ENCODE assay signal across 8 mouse cellular contexts in genomic region chr9:35420805-35421719, GRCm38 (mm10). TPM values are rescaled to one million over a fixed set of nuclear protein-coding genes. Genes with fewer than 3 reads are reported as not detected.
DNase-seq lines count a peak whose midpoint lies in the region; ATAC-seq and TF ChIP-seq lines count a peak whose summit lies in the region.

Cdon (plus strand) TSS chr9:35421128.

- no peak for TF ChIP-seq POLR2A in bone marrow macrophage, adult 2 months (IDR thresholded peaks at IDR 0.05; ENCODE audit: borderline replicate concordance, low read depth, low read length)
- TF ChIP-seq POLR2A in limb, embryonic 14.5 days (IDR thresholded peaks at IDR 0.05; ENCODE audit: borderline replicate concordance, extremely low read depth, insufficient read depth, insufficient read length) = 0 out of 2 replicates have a peak, but pooled peaks have one; percentile 16

- ATAC-seq in embryonic facial prominence, embryonic 15.5 days (ENCODE audit: insufficient number of reproducible peaks, low FRiP score, low TSS enrichment, low read depth) = peak; percentile 96
- peak; percentile 96 for ATAC-seq in kidney, embryonic 14.5 days (ENCODE audit: low FRiP score, low TSS enrichment)
- peak; percentile 93 for ATAC-seq in limb, embryonic 14.5 days (ENCODE audit: low FRiP score, low read depth)
- peak; percentile 94 for ATAC-seq in midbrain, embryonic 16.5 days

- peaks cover 45% of the 10 kb centered on the region for H3K79me2 ChIP-seq in C2C12 (ENCODE audit: control insufficient read depth, insufficient read depth)

- no peaks in the 10 kb centered on the region for H3K27me3 ChIP-seq in C2C12 (ENCODE audit: control insufficient read depth, insufficient read depth, insufficient read length)
- H3K27me3 ChIP-seq in embryonic facial prominence, embryonic 15.5 days = no peaks in the 10 kb centered on the region
- H3K27me3 ChIP-seq in kidney, embryonic 14.5 days (ENCODE audit: control insufficient read depth, insufficient read depth, low read length) = no peaks in the 10 kb centered on the region; the same call in 1 of the 2 replicates
- no peaks in the 10 kb centered on the region for H3K27me3 ChIP-seq in limb, embryonic 14.5 days (ENCODE audit: control insufficient read depth, insufficient read depth, low read length)
- H3K27me3 ChIP-seq in midbrain, embryonic 16.5 days (ENCODE audit: control insufficient read depth, insufficient read depth, low read depth, low read length) = peaks cover 5% of the 10 kb centered on the region; the same call in 1 of the 2 replicates

- peak within 1 kb of the TSS; percentile 66 for H3K4me2 ChIP-seq in embryonic facial prominence, embryonic 15.5 days (replicated peaks)
- H3K4me2 ChIP-seq in kidney, embryonic 14.5 days (replicated peaks; ENCODE audit: low read depth, low read length) = peak within 1 kb of the TSS; percentile 69
- H3K4me2 ChIP-seq in limb, embryonic 14.5 days (replicated peaks; ENCODE audit: low read depth, low read length, severe bottlenecking) = peak within 1 kb of the TSS; percentile 44
- H3K4me2 ChIP-seq in midbrain, embryonic 16.5 days (ENCODE audit: low read length) = peak within 1 kb of the TSS; percentile 65

- peak; percentile 92 to 96 for DNase-seq in heart, adult 9 months (ENCODE audit: low spot score in 2 of 2)
- peak; percentile 92 for DNase-seq in limb, embryonic 14.5 days (ENCODE audit: low spot score)
- DNase-seq in spleen, postnatal 14 days (ENCODE audit: low spot score in 2 of 2) = peak; percentile 69 to 77

- no peak for TF ChIP-seq CTCF in C2C12 (IDR thresholded peaks at IDR 0.05; ENCODE audit: control insufficient read depth, insufficient read depth, insufficient read length)
- no peak for TF ChIP-seq CTCF in bone marrow macrophage, adult 2 months (IDR thresholded peaks at IDR 0.05; ENCODE audit: low read depth, low read length)

- H3ac ChIP-seq in C2C12 (ENCODE audit: control insufficient read depth, insufficient read length, low read depth) = peak within 1 kb of the TSS; percentile 94

- under 1% methylated on average over 82 of the region's 97 CpGs for WGBS in embryonic facial prominence, embryonic 15.5 days
- WGBS in kidney, embryonic 14.5 days = under 1% methylated on average over 73 of the region's 97 CpGs
- under 1% methylated on average over 25 of the region's 97 CpGs for WGBS in limb, embryonic 14.5 days
- under 1% methylated on average over 80 of the region's 97 CpGs for WGBS in midbrain, embryonic 16.5 days

- peak within 1 kb of the TSS; percentile 68 for H3K4me3 ChIP-seq in C2C12 (ENCODE audit: insufficient read depth, poor library complexity, severe bottlenecking)
- peak within 1 kb of the TSS; percentile 93 for H3K4me3 ChIP-seq in bone marrow macrophage, adult 2 months (ENCODE audit: insufficient read depth, low read length)
- peak within 1 kb of the TSS; percentile 96 for H3K4me3 ChIP-seq in embryonic facial prominence, embryonic 15.5 days (replicated peaks)
- H3K4me3 ChIP-seq in kidney, embryonic 14.5 days (ENCODE audit: low read length) = peak within 1 kb of the TSS; percentile 91
- peak within 1 kb of the TSS; percentile 98 for H3K4me3 ChIP-seq in limb, embryonic 14.5 days (replicated peaks; ENCODE audit: low read length)
- H3K4me3 ChIP-seq in midbrain, embryonic 16.5 days (ENCODE audit: low read depth, low read length) = peak within 1 kb of the TSS; percentile 79

- no peaks in the 10 kb centered on the region for H3K4me1 ChIP-seq in bone marrow macrophage, adult 2 months (ENCODE audit: control insufficient read depth, insufficient read depth, low read length)
- H3K4me1 ChIP-seq in embryonic facial prominence, embryonic 15.5 days = peaks cover 20% of the 10 kb centered on the region
- peaks cover 27% of the 10 kb centered on the region for H3K4me1 ChIP-seq in kidney, embryonic 14.5 days (ENCODE audit: control insufficient read depth, insufficient read depth, low read length)
- peaks cover 19% of the 10 kb centered on the region for H3K4me1 ChIP-seq in limb, embryonic 14.5 days (ENCODE audit: control insufficient read depth, insufficient read depth, low read length)
- peaks cover 32% of the 10 kb centered on the region for H3K4me1 ChIP-seq in midbrain, embryonic 16.5 days (ENCODE audit: control insufficient read depth, insufficient read depth, low read length)

- no peaks in the 10 kb centered on the region for H3K9me3 ChIP-seq in embryonic facial prominence, embryonic 15.5 days (replicated peaks)
- H3K9me3 ChIP-seq in kidney, embryonic 14.5 days (ENCODE audit: control insufficient read depth, low read length) = no peaks in the 10 kb centered on the region
- H3K9me3 ChIP-seq in limb, embryonic 14.5 days (ENCODE audit: control insufficient read depth, low read length) = no peaks in the 10 kb centered on the region
- H3K9me3 ChIP-seq in midbrain, embryonic 16.5 days (replicated peaks; ENCODE audit: control insufficient read depth, low read length, poor library complexity, severe bottlenecking) = no peaks in the 10 kb centered on the region

- no peaks in the 10 kb centered on the region for H3K36me3 ChIP-seq in C2C12 (ENCODE audit: control insufficient read depth, insufficient read depth)
- H3K36me3 ChIP-seq in embryonic facial prominence, embryonic 15.5 days = no peaks in the 10 kb centered on the region
- no peaks in the 10 kb centered on the region for H3K36me3 ChIP-seq in kidney, embryonic 14.5 days (ENCODE audit: control insufficient read depth, insufficient read depth, low read length)
- no peaks in the 10 kb centered on the region for H3K36me3 ChIP-seq in limb, embryonic 14.5 days (ENCODE audit: control insufficient read depth, insufficient read depth, low read length)
- H3K36me3 ChIP-seq in midbrain, embryonic 16.5 days (ENCODE audit: control insufficient read depth, insufficient read depth, low read length) = no peaks in the 10 kb centered on the region

- peaks cover 30% of the 10 kb centered on the region for H3K79me3 ChIP-seq in C2C12 (ENCODE audit: low read depth)

- peak within 1 kb of the TSS; percentile 91 for H3K9ac ChIP-seq in embryonic facial prominence, embryonic 15.5 days
- H3K9ac ChIP-seq in kidney, embryonic 14.5 days (ENCODE audit: low read depth, low read length) = peak within 1 kb of the TSS; percentile 92
- H3K9ac ChIP-seq in limb, embryonic 14.5 days (ENCODE audit: low read depth, low read length, severe bottlenecking) = peak within 1 kb of the TSS; percentile 99
- H3K9ac ChIP-seq in midbrain, embryonic 16.5 days (ENCODE audit: low read depth, low read length) = peak within 1 kb of the TSS; percentile 92

- H3K27ac ChIP-seq in bone marrow macrophage, adult 2 months (ENCODE audit: insufficient read depth, low read depth, low read length) = no peak within 1 kb of the TSS
- H3K27ac ChIP-seq in embryonic facial prominence, embryonic 15.5 days (replicated peaks) = peak within 1 kb of the TSS; percentile 95
- H3K27ac ChIP-seq in kidney, embryonic 14.5 days (ENCODE audit: low read depth, low read length) = peak within 1 kb of the TSS; percentile 91
- H3K27ac ChIP-seq in limb, embryonic 14.5 days (replicated peaks; ENCODE audit: low read depth, low read length) = peak within 1 kb of the TSS; percentile 97
- H3K27ac ChIP-seq in midbrain, embryonic 16.5 days (ENCODE audit: low read length) = peak within 1 kb of the TSS; percentile 95

TF ChIP-seq in C2C12, 6 proteins besides CTCF, POLR2A, EP300 and RAD21:
- TF ChIP-seq USF1 (IDR thresholded peaks at IDR 0.05; ENCODE audit: low read depth) = no peak
- TF ChIP-seq CEBPB (IDR thresholded peaks at IDR 0.05; ENCODE audit: low read depth) = no peak
- no peak for TF ChIP-seq MAX (IDR thresholded peaks at IDR 0.05)
- TF ChIP-seq MYOD1 (IDR thresholded peaks at IDR 0.05; ENCODE audit: control insufficient read depth, insufficient read length, low read depth) = no peak
- no peak for TF ChIP-seq MYOG (IDR thresholded peaks at IDR 0.05; ENCODE audit: control insufficient read depth, extremely low read depth, insufficient read length)
- TF ChIP-seq FOSL1 (IDR thresholded peaks at IDR 0.05; ENCODE audit: insufficient read depth, low read length, poor library complexity, severe bottlenecking) = no peak
TF ChIP-seq in C2C12: peak in this region for 0.

RNA-seq across cellular contexts. Expression of gene Cdon, which starts in this region (rescaled TPM):
- 39.9 TPM for polyA plus RNA-seq in C2C12 (2012; fragmentation: generic; extraction: Trizol)
- polyA plus RNA-seq in bone marrow macrophage, adult 2 months (2012; ENCODE audit: insufficient read depth, insufficient read length, missing spikeins) = 0.20 and 0.75 TPM in 2 replicates
- 15.3 and 16.3 TPM in 2 replicates for polyA plus RNA-seq in embryonic facial prominence, embryonic 15.5 days (2015; fragmentation: Nextera tagmentation; extraction: Ambion mirVana)
- polyA plus RNA-seq in kidney, embryonic 14.5 days (2014; fragmentation: Nextera tagmentation; extraction: Ambion mirVana) = 3.6 and 6.2 TPM in 2 replicates
- 83.7 and 98.3 TPM in 2 replicates for polyA plus RNA-seq in limb, embryonic 14.5 days (2012; rRNA removed)
- 39.6 and 40.9 TPM in 2 replicates for polyA plus RNA-seq in limb, embryonic 14.5 days (2014; fragmentation: Nextera tagmentation; extraction: Ambion mirVana)
- polyA plus RNA-seq in midbrain, embryonic 16.5 days (2015; fragmentation: Nextera tagmentation; extraction: Ambion mirVana) = 2.1 and 3.4 TPM in 2 replicates
